Mouse (Mus musculus) left cerebral cortex, postnatal 10 days (tissue): Measurements from ENCODE around the gene Ptprs. TPM values are rescaled to one million over a fixed set of nuclear protein-coding genes. Genes with fewer than 3 reads are reported as not detected.

Experiments used
- DNase-seq, 2 experiments: peaks; one replicate each; pipeline ENCODE4 v3.0.0; 2021 to 2022; ENCODE audit warnings: low spot score in 2 of 2, mixed read lengths in 1 of 2; ENCODE audit errors: extremely low spot score in 1 of 2
- intact Hi-C: fragments of 180-260 bp; cut with DNase I; formaldehyde crosslinking; loops from one replicate; pipeline ENCODE4 v1.15.1; 2025
- total RNA-seq, 2 experiments: library from RNA; stranded (reverse); gene quantifications; 2 replicates each; pipeline ENCODE4 v1.2.3; 2021

The Ptprs gene
- total RNA-seq, 2 experiments from 2014 or later: 667 to 674 TPM

DNA sequence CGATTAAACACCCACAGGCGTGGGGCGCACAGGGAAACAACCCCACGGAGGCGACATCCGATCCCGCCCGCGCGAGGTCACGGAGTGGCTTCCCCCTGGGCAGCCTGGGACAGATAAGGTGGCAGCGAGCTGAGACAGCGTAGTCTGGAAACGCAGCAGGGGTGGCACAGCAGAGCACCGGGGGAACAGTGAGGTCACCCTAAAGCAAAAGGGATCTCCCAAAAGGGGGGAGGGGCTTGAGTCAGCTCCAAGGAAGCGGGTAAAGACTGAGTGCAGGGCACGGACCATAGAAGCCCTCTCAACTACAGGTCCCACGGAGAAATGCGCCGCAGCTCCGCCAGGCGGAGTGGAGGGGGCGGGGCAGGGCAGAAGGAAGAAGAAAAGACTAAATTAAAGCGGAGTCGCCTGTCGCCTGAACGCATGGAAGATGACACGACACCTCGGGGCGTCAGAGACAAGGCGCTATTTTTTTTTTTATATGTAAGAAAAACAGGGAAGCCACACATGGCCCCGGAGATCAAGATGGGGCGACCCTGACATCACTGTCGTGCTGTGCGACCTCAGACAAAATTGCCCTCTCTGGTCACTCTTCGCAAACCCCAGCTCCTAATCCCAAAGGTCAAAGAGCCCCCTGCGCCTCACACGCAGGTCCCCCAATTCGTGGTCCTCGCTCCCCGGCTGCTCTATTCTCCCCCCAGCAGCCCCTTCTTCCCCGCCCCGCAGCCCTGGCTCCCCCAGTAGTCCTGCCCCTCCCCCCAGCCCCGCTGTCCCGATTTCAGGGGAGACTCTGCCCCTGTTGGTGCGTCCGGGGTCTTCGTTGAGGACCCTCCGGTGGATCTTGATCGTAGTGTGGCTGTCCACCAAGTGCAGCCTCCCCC is 3.3 kb downstream of the Ptprs start:
- intact Hi-C loops: no loop called here

DNA sequence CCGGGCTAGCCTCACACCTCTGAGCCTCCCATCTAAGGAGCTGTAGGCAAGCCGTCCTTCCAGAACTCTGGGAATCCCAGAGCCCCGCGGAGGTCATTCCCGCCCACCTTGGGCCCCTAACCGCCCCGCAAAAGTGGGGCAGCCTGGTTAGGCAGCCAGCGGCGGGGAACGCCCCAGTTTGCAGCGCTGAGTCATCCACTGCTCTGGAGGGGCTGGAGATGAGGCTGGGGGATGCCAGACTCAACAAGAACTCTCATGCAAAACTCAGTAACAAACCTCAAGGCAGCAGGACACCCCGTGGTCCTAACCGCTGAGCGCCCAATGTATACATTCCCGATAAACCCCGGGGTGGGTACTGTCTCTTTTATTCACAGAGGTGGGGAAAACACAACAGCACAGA is 4.2 kb downstream of the Ptprs start:
- intact Hi-C loops: no loop called here
- DNase-seq: peak in 1 of 2 experiments; percentile 44

More for the DNA sequence above, 3.3 kb downstream of the Ptprs start:
- DNase-seq: peak in 1 of 2 experiments; percentile 84

DNA sequence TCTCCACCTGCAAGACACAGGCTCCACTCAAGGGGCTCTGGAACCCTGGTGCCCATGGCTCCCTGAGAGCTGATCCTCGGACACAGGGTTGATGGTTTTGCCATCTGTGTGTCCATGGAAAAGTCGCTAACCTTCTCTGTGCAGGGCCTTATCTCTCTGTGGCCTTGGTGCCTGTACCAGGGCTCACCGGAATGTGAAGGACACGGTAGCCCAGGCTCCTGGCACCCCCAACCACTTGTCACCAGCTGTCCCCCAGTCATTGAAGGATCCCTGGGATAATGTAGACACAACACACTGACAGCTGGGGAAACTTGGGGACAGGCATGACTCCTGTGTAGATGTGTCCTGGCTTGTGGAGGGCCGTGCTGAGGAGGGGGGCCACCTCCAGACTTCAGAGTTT is 5.1 kb downstream of the Ptprs start:
- no peak for DNase-seq
- intact Hi-C loops: no loop called here

DNA sequence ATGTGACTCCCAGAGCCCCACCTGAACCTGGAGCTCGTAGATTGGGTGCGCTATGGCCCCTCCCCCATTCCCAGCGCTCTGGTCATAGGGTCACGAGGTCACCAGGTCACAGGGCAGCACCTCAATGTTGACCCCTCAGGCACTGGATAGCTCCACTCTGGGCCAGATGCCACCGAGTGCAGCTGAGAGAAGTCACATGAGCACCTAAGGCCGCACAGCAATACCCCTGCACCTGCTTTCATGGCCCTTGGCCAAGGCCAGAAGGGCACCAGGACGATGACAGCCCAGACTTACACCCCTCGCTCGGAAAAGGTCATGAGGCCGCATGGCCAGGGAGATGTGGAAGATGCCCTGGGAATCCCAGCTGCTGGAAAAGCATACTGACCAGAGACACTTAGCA is 5.7 kb downstream of the Ptprs start:
- peak in 1 of 2 experiments; percentile 55 for DNase-seq
- intact Hi-C loops: no loop called here

DNA sequence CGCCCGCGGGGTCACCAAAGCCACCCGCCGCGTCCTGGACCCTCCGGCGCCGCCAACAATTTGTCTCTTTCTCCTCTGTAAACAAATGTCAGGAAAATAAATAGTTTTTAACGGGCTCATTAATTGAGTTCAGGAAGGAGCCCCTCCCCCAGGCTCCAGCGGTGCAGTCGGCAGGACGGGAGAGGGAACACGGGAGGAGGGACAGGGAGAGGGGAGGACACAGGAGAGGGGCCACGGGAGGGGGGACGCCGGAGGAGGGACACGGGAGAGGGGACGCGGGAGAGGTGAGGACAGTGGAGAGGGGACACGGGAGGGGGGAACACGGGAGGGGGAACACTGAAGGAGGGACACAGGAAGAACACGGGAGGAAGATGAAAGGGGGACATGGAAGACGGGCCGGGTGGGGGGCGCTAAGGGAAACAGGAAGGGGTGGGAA is 6.3 kb downstream of the Ptprs start:
- intact Hi-C loops: no loop called here
- DNase-seq: peak in 1 of 2 experiments; percentile 69

DNA sequence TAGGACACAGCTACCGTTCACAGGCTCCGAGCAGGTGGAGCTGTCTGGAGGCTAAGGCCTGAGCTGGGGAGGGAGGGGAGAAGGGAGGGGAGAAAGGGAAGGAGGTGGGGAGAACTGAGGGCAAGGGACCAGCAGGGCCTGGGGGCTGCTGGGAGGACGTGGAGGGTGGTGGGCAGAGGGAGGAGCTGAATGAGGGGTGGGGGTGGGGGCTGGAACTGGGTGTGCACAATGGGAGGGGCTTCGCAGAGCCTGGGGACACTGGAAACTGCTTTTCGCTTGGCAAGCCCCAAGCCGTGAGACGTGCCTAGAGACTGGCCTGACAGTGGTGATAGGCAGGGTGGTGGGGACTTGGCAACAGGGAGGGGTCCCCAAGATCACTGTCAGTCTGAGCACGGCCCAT is 7.0 kb downstream of the Ptprs start:
- DNase-seq: peak in 1 of 2 experiments; percentile 30
- intact Hi-C loops: no loop called here

DNA sequence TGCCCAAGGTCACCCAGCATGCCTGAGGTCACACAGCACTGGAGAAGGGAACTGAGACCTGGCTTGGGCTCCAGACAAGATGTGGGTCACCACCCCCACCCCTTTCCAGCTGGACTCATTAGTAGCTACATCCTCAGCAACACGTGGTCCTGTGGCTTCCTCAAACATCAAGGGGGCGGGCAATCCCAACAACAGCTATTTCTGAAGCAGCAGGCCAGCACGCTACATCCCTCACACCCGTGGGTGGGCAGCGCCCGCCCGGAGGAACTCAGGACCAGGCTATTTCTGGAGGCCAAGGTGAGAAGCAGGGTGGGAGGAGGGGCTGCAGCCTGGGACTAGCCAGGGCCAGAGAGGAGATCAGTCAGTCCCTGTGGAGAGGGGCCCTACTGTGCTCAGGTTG is 7.4 kb downstream of the Ptprs start:
- DNase-seq: peak in 1 of 2 experiments; percentile 76
- intact Hi-C loops: no loop called here

DNA sequence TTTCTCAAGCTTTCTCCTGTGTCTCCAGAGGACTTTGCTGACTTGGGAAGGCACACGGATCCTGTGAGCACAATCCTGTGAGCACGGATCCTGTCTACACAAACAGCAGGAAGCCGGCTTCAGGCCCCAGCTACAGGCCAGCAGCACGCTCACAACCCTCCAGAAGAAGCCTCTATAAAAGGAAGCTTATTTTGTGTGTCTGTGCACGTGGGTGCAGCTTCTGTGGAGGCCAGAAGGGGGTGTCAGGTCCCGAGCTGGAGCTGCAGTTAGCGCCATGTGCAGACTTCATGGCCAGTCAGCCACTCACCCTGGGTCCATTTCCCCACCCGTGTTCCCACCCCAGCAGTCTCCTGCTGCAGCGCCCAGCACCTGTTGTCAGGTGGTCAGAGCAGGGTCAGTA is 7.9 kb downstream of the Ptprs start:
- no peak for DNase-seq
- intact Hi-C loops: no loop called here

DNA sequence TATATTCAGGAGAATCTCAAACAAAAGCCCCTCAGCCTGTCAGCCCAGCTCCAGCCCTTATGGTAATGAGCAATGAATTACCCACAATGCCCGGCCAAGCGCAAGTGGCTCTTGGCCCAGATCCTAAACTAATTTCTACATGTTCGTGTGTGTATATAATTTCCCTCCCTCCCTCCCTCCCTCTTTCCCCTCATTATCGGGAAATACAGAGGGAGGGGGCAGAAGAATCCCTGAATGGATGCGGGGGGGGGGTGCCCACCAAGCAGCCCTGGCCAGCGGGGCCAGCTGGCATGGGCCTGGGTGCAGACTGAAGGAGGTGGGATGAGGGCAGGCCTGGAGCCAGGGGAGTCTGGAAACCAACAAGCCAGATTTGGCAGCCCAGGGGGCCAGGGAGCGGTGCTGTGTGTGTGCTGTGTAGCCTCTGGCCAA is 8.8 kb downstream of the Ptprs start:
- peak; percentile 74 to 76 for DNase-seq
- intact Hi-C loops: no loop called here

DNA sequence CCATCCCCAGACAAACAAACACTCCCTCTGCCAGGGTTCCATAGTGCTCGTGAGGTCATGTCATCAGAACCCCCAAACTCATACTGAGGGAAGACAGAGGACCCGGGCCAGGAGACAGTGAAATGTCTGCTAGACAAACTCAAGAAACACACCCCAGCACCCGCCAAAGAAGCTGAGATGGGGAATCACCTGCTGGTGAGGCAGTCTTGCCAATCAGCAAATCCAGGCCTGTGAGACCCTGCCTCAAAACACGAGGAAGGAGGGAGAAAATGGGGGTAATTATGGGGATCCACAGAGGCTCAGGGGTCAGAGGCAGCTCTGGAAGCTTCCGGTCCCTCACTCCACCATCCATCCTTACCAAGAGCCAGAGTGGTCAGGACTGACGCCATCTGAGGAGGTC is 9.5 kb downstream of the Ptprs start:
- intact Hi-C loops: no loop called here
- no peak for DNase-seq

DNA sequence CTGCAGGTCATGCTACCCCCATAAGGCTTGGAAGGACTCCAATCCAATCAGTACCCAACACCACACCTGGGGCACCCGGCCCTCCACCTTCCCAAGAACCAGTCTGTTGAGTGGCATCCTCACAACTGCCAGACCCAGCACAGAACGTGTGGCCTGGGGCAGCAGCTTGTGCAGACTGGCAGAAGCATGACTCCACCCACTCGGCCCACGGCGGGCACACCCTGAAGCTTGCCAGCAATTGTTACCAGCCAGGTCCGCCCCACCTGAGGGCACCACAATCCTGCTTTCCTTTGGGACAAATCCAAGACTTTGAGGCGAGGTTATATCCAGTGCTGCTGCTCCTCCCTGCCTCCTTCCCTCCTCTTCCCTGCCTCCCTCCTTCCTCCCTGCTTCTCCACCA is 11.5 kb downstream of the Ptprs start:
- intact Hi-C loops: no loop called here
- DNase-seq: no peak

DNA sequence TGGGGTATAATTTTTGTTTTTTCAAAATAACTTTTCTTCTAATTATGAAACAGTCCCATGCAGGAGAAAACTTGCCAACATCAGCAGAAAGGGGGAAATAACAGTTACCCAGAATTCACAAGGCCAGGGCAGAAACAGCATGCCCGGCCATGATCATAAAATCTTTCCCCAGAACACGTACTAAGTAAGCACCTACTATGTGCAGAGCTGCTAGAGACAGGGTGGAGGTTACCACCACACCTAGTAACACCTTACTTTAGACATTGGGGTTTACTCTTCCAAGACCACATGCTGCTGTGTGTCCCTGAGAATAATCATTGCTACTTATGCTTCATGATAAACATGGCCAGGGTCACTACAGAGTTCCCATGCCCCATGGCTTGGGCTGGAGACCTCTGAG is 11.9 kb downstream of the Ptprs start:
- intact Hi-C loops: no loop called here
- no peak for DNase-seq

DNA sequence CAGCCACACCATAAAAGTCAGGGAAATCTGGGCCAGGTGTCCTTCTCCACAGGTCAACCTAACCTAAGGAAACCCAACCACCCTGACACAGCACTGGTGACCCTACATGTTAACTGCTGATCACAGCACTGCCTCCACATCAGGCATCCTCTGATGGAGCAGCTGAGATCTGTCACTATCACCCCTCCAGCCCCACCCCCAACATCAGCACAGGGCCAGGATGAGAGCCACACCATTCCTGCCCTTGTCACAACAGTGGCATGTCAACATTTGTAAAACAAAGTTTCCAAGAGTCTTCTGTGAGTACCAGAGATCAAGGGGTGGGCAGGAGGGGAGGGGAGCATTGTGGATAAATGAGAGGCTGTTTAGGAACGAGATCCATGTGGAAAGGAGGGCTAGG is 12.8 kb downstream of the Ptprs start:
- DNase-seq: no peak
- intact Hi-C loops: no loop called here

DNA sequence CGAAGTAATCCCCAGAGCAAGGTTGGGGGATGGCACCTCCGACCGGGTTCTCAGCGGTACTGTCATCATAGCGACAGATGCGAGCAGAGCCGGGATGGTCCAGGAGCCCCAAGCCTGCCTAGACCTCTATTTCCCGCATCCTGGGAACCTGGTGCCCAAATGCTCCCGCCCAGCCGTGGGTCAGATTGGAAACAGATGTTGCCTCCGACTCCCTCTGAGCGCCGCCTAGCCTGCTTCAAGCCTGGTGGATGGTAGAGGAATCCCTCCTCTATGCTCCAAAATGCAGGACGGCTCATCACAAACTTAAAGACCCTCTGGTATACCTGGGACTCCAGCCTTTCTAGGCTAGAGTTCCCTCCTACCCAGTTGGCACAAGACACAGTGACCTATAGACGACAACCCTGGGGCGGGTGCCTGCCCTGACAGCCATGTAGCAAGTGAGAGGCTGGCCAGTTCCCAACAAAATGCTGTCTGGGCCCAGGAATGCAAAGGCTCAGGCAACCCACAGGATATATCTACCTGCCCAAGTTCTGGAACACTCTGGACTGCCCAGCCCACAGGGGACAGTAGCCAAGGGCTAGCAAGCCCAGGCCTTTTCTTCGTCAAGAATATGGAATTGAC is 13.3 kb downstream of the Ptprs start:
- intact Hi-C loops: no loop called here
- DNase-seq: no peak

DNA sequence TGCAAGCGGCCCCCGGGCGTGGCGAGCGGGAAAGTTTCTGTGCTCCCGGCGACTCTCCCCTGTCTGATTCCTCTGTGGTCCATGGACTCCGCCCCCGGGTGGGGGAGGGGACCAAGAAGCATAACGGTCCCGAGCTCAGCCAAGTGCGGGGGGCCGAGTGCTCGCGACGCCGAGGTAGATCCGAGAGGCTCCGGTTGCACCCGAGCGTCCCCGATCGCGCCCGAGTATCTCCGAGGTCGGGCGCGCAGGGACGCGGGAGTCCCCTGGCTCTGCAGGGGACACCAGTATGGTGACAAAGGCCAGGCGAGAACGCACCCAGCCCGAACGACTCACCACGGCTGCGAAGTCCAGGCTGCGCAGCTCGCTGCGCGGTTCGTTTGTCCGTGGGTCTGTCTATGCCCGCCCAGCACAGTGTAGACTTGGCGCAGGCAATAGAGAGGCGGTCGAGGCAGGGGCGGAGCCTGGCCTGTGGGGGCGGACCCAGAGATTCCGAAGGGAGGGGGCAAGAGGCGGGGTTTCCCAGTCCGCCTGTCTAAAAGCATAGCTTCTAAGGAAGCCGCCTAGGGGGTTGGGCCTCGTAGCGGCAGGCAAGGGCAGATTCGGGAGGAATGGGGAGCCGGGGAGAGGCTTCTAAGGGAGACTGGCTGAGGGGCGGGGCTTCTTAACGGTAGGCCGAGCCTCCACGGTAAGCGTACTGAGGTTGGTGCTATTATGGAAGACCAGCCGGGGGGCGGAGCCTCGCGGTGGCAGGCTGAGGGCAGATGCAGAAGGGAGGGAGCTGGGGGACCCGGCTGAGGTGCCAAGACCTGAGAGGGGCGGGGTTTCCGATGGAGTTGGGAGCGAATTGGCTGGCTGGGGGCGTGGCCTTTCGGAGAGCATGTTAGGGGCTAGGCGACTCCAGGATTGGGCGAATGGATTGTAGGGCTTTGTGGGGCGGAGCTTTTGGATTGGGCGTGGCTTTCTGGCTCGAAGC is 14.2 kb downstream of the Ptprs start:
- DNase-seq: peak; percentile 95 to 100
- intact Hi-C loops: no loop called here

DNA sequence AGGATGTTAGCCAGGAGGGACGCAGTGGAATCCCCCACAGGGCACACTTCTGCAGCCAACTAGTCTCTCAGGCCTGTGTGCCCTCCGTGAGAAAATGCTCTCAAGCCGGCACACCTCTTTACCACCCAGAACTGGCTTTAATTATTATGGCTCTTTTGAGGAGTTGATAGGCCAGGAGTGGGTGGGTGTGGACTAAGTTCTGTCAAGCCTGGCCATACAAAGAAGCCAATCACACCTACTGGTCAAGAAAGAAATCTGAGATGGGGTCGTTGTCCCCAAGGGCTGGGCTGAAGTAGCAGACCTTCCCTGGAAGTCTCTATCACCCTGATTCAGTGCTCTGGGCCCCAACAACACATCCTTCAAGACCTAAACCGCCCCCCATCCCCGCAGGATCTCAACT is 15.4 kb downstream of the Ptprs start:
- DNase-seq: no peak
- intact Hi-C loops: no loop called here

DNA sequence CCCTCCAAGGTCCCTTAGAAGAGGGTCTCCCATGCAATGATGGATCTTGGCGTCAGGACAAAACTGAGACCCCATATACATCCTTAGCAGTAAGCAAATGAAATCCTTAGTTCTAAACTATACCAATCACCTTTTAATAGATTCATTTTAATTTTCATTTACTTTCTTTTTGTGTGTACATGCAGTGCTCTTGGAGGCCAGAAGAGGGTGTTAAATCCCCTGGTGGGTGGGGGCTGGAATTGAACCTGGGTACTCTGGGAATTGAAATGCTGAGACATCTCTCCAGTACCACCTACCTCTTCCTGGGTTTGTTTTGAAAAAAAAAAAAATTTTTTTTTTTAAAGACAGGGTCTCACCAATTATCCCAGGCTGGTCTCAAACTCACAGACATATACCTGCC is 18.8 kb downstream of the Ptprs start:
- DNase-seq: no peak
- intact Hi-C loops: no loop called here

DNA sequence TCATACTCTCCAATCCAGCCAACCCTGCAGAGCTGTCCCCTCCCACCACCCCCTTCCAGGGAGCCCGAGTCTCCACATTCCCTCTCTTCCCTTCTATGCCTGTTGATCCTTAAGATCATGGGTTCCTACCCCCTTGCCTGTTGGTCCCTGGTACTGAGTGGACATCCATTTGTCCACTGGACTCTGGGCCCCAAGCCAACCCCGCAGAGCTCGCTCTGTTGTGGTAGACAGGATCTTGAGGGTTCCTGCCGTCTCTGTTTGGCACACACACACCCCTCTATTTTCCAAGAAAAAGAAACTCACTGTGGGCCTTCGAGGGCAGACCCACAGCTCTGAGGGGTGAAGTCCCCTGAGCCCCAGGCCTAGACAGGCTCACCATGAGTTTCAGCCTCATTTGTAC is 19.9 kb downstream of the Ptprs start:
- peak in 1 of 2 experiments; percentile 51 for DNase-seq
- intact Hi-C loops: no loop called here

DNA sequence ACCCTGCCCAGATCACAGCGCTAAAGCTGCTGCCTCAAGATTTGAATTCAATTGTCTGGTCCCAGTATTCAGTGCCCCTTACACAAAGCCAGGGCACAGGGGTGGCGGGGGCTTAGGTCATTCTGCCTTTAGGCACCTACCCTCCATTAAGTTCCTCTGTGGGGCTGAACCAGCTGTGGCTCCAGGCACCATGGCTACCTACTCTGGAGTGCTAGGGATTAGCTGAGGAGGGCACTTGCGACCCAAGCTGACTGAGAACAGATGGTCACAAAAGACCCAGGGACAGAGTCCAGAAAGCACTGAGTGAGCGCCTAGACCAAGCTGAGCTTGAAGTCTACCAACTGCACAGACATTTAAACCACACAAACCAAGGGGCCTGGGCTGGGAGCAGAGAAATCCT is 22.6 kb downstream of the Ptprs start:
- intact Hi-C loops: no loop called here
- DNase-seq: no peak
